Mouse (Mus musculus) megakaryocyte progenitor cell, adult 5-6 weeks (primary cell): ENCODE measurements around the gene Eif5a. TPM values are rescaled to one million over a fixed set of nuclear protein-coding genes. Genes with fewer than 3 reads are reported as not detected.

ENCODE experiments used
- ATAC-seq: replicated peaks from 2 replicates; pipeline ENCODE4 v1.8.0; 2016; ENCODE audit warnings: mild to moderate bottlenecking, moderate TSS enrichment, inconsistent platforms; ENCODE audit not compliant: poor library complexity
- total RNA-seq, 2 experiments: library from RNA; stranded (forward) in 1 of 2; stranded (reverse) in 1 of 2; fragments of 157-497, 149-512 nt in 1 of 2; fragments of 200-1000 nt in 1 of 2; gene quantifications; 2 replicates each; pipeline versions ENCODE4 v1.2.3 to v1.2.4; 2015 to 2017

Gene Eif5a
- total RNA-seq (2015) (1,355 and 1,412 TPM in 2 replicates), total RNA-seq (2017) (1,221 and 1,257 TPM in 2 replicates)

GRCm38 (mm10) chr11:69921114-69922011, at the start of gene Eif5a:
Eif5a (minus strand) TSS chr11:69921958.
- peak; percentile 73 for ATAC-seq

DNA sequence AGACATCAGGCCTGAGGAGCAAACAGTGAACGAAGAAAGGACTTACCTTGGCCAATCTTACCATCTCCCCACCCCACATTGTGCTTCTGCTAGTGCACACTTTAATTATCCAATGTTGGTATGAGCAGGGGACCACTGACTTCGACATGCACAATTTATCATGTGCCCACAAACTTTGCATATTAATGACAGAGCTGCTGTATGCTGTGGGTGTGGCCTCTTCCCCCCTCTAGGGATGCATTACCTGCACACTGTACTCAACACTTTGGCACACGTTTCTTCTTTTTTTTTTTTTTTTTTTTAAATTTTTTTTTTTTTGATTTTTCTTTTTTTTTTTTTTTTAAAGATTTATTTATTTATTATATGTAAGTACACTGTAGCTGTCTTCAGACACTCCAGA, 49.0 kb upstream of the Eif5a start:
- ATAC-seq: no peak

DNA sequence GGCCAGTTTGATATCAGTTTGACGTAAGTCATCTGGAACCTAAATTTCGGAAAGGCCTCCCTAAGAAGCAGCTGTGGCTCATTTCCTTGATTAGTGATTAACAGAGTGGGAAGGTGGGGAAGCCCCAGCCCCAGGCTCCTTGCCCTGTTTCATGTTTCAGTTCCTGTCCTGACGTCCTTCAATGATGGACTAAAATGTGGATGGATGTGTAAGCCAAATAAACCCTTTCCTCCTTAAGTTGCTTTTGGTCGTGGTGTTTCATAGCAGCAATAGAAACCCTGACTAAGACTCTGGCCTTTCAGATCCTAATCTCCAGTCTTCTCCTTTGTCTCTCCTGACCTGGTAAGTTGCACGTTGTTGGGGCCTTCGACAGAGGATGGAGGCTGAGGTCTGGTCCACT, 48.5 kb upstream of the Eif5a start:
- no peak for ATAC-seq

- ATAC-seq: no peak
These were observed 47.0 kb upstream of the Eif5a start for GRCm38 (mm10) chr11:69968793-69969192.

DNA sequence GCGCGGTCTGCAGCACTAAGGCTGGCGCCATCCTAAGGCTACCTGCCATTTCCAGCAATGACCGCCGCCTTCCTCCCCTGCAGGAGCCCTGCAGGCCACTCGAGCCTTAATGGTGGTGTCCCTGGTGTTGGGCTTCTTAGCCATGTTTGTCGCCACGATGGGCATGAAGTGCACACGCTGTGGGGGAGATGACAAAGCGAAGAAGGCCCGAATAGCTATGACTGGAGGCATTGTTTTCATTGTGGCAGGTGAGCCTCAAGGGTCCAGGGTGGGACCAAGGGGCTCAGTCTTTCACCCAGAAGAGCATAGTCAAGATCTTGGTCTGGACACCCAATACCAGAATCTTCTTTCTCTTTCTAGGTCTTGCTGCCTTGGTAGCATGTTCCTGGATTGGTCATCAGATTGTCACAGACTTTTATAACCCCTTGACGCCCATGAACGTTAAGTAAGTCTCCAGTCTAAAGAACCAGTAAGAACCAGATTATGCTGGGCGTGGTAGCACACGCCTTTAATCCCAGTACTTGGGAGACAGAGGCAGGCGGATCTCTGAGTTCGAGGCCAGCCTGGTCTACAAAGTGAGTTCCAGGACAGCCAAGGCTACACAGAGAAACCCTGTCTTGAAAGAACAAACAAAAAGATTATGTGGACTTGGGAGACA, 45.2 kb upstream of the Eif5a start:
- no peak for ATAC-seq

DNA sequence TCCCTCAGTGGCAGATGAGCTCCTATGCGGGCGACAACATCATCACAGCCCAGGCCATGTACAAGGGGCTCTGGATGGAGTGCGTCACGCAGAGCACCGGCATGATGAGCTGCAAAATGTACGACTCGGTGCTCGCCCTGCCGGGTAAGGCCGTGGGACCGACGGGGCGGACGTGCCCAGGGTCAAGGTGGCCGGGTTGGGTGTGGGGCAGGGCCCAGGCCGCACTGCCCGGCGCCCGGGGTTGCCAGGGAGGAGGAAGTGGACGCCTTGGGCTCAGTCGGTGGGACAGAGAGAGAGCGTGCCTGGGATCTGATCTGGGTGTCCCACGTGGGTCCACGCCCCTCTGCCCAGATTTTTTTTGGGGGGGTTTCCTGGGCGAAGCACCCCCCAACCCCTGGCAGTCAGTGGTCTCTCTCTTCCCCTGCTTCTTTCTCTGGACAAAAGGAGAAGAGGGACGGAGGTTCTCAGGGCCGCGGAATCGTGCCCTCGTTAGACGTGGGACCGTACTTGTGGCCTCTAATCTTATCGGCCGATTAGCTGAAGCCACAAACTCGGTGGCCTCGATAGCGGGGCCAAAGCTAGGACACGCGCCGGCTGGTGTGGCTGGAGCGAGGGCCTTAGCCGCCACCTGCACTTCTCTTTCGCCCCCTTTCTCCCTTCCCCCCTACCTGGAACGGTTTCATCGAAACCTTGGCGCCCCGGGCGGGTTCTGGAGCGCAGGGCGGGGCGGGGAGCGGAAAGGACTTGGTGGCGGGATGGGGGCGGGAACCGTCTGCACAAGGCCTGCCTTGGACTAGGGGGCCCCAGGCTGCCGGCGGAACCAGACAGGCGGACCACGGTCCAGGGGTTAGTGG, 44.5 kb upstream of the Eif5a start:
- peak; percentile 51 for ATAC-seq

- no peak for ATAC-seq
These were observed 43.7 kb upstream of the Eif5a start for GRCm38 (mm10) chr11:69965271-69966005.

DNA sequence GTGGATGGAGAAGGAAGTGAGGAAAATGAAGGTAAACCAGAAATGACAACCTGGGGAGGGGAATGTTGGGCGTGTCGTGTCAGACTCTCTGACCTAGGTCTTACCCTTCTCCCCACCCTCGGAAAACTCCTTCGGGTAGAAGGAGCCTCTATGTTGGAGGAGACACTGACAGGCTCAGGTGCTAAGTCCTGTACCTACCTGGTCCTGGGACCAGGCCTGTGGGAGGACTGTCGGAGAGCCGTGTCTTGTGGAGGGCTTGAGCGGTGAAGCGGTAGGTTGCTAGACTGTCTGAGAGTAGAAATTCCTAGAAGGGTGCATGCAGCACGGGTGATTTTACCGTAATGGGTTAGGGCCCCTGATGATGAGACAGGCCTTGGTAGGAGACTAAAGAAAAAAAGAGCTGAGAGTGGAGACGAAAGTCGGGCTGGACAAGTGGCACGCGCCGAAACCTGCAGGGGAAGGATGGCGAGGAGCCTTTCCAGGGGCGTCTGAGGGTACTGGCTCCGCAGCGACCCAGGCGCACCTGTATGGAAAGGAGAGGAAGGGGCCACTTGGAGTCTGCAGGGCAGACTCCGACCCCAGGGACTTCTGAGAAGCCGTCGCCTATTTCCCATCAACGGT, 43.0 kb upstream of the Eif5a start, which contains the start of gene Cldn7:
Gene Cldn7 (plus strand): TSS at position 130 of the 621 bp plus-strand sequence.
- no peak for ATAC-seq

GRCm38 (mm10) chr11:69961841-69962240, 40.1 kb upstream of the Eif5a start:
- ATAC-seq: no peak

GRCm38 (mm10) chr11:69960616-69961015, 38.9 kb upstream of the Eif5a start:
- ATAC-seq: peak; percentile 55

- ATAC-seq: 0 out of 2 replicates have a peak, but pooled peaks have one; percentile 54
These were observed 34.5 kb upstream of the Eif5a start for GRCm38 (mm10) chr11:69956218-69956617.

GRCm38 (mm10) chr11:69955618-69956017, 33.9 kb upstream of the Eif5a start:
- peak; percentile 48; the same call in 1 of the 2 replicates for ATAC-seq

DNA sequence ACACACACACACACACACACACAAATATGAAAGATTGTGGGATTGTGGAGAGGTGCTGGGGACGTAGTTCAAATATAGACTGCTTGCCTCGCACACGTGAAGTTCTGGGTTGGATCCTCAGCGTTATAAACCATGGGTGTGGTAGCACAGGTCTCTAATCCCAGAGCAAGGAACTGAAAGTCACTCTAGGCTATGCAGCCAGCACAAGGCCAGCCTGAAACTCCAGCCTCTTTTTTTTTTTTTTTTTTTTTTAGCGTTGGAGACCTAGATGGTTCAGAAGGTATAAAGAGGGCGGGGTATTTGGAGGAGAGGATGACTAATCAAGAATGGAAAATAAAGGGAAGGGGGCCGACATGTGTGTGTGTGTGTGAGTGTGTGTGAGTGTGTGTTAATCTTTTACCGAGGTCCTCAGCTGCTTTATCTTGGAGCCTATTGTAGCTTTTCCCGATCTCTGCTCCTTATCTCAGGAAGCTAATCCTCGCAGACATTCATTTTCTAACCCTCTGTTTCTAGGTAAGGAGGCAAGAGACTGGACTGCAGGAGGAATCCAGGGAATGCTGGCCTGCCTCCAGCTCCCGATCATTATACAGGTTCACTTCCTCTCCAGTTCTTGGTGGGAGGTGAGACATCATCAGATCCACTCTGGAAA, 31.6 kb upstream of the Eif5a start:
- ATAC-seq: no peak

DNA sequence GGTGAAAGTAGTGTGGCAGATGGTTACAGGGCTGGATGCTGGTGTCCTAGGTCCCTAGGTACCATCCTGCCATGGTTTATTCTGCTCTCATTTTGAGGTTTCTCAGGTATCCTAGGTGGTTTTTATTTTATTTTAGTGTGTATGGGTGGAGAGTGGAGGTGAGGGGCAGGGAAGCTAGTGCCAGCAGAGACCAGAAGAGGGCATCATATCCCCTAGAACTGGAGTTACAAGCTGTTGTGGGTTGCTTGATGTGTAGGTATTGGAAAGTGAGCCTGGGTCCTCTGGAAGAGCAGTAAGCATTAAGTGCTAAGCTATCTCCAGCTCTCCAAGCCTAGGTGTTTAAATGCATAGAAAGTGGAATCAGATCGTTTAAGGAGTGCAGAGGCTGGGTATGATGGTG, 30.5 kb upstream of the Eif5a start:
- ATAC-seq: no peak

DNA sequence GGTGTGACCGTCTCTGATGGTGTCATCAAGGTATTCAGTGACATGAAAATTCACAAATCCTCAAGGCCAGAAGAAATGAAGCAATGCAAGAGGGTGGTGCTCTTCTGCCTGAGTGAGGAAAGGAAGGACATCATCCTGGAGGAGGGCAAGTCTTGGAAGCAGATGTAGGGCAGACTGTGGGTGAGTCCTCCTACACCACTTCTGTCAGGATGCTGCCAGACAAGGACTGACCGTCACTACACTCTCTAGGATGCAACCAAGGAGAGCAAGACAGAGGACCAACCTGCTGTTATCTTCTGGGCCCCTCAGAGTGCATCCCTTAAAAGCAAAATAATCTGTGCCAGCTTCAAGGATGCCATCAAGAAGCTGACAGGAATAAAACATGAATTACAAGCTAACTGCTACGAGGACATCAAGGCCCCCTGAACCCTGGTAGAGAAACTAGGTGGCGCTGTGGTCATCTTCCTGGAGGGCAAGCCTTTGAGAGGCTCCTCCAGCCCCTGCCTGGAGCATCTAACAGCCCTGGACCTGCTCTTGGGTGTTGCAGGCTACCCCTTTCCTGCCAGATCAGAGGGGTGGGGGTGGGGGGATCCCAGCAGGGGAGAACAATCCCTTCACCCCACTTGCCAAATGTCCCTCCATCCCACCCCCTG, 29.2 kb upstream of the Eif5a start:
- no peak for ATAC-seq

DNA sequence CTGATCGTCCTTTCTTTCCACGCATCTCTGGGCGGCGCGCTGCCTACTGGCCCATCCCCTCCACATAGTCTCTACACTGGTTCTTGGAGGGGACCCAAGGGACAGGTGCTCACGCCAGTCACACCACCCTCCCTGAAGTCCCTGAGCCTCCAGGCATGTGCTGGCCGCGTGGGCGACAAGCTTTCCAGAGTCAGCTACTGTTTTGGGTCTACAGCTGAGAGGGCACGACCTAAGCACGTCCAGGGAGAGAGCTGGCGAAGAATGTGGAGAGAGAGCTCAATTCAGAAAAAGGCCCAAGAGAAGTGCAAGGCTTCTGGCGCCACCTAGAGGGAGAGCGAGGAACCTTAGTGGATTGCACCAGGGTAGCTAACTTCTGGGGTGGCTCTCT, 27.0 kb upstream of the Eif5a start:
- peak; percentile 82 for ATAC-seq

DNA sequence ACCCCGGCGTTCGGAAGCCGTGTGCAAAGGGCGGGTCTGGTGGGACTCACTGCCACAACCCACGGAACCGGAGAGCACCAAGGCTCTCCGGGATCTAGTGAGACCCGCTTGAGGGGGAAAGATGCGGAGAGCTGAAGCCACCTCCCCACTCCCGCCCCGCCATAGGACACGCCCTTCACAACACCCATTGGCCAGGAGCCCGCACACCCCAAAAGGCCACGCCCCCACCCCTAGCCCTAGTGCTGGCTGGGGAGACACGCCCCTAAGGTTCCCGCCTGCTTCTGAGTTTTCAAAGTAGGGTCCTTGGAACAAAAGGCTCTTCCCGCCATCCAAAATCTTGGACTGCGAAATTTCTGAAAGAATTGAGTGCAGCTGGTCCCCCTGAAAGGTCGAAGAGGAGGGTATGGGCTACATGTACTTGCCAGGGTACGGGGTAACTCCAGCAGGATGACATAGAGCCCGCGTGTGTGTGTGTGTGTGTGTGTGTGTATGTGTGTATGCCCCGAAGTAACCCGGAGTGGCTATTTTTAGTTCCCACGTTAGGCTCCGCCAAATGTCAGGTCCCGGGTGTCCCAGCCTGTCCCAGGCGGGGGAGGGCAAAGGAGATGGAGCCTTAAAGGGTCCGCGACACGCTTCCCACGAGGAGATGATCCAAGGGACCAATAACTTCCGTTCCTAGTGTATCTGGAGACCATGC, 26.5 kb upstream of the Eif5a start, which contains the start of gene Slc2a4:
Gene Slc2a4 (minus strand): TSS at position 123 of the 697 bp plus-strand sequence.
- ATAC-seq: peak; percentile 88
